Mouse (Mus musculus) liver, adult 2 months (tissue): ENCODE measurements around the gene Nebl.

Experiments
- CTCF ChIP-seq: fragments of 200-500 bp; IDR thresholded peaks from 2 replicates; pipeline ENCODE4 v1.5.1; 2011; ENCODE audit warnings: low read depth, low read length, control low read depth
- POLR2A ChIP-seq: fragments of 200-500 bp; IDR thresholded peaks from 2 replicates; pipeline ENCODE4 v1.6.1; 2011; ENCODE audit warnings: low read length, control low read depth; ENCODE audit not compliant: insufficient read depth; ENCODE audit errors: extremely low read depth

DNA sequence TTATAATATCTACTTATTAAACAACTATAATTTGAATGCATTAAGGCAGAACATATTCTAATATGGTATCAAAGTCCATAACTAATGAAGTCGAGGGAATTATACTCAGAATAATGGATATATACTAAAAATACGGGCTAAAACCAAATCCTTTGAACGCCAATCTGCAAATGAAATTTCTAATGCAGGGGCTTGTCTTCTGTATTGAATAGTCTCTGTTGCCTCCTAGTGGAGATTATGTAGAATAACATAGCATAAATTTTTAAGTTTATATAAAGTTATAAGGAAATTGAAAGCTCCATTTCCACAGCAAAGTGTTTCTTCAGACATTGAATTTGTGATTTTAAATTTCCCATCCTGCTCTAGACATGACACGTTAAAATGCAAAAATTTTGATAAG is 315.9 kb downstream of the Nebl start:
- TF ChIP-seq CTCF, result no peak
- no peak for TF ChIP-seq POLR2A
